Comparison of ENCODE assay signal across 12 mouse cellular contexts in genomic region chr17:85257348-85257747, GRCm38 (mm10).
A peak's percentile ranks its signal among the peaks of the same experiment; 100 is the strongest.
DNase-seq lines count a peak whose midpoint lies in the region; ATAC-seq and TF ChIP-seq lines count a peak whose summit lies in the region.
"Had no signal": no experiment of that assay in that cellular context is flagged by ENCODE, and none has a peak within 500 bp of the region (broad histone marks: within the 10 kb centered on the region; RNA-seq: fewer than 3 reads in every experiment).

No protein-coding gene starts in this region.

- ATAC-seq in forebrain, embryonic 16.5 days: no peak
- no peak for ATAC-seq in limb, embryonic 12.5 days (ENCODE audit: insufficient number of reproducible peaks, insufficient read depth, low FRiP score, low TSS enrichment, low read depth)
- ATAC-seq in midbrain, embryonic 16.5 days: no peak

- WGBS in heart, embryonic 10.5 days: 49% methylated on average over 11 of the region's 11 CpGs
- 13% methylated on average over 11 of the region's 11 CpGs for WGBS in forebrain, embryonic 16.5 days
- 66% methylated on average over 11 of the region's 11 CpGs for WGBS in limb, embryonic 12.5 days
- WGBS in midbrain, embryonic 16.5 days: 22% methylated on average over 11 of the region's 11 CpGs
- 72% methylated on average over 11 of the region's 11 CpGs for WGBS in lung, adult 2 months

- TF ChIP-seq POLR2A in lung, adult 2 months (IDR thresholded peaks at IDR 0.05; ENCODE audit: borderline replicate concordance, extremely low read depth, low read depth, low read length): no peak

- no peaks in the 10 kb centered on the region for H3K27me3 ChIP-seq in heart, embryonic 10.5 days (ENCODE audit: insufficient read depth, poor library complexity, severe bottlenecking)
- no peaks in the 10 kb centered on the region for H3K27me3 ChIP-seq in forebrain, embryonic 16.5 days (replicated peaks; ENCODE audit: control insufficient read depth, insufficient read depth, low read length)
- no peaks in the 10 kb centered on the region for H3K27me3 ChIP-seq in limb, embryonic 12.5 days
- H3K27me3 ChIP-seq in midbrain, embryonic 16.5 days (ENCODE audit: control insufficient read depth, insufficient read depth, low read depth, low read length): no peaks in the 10 kb centered on the region

- TF ChIP-seq CTCF in lung, adult 2 months (IDR thresholded peaks at IDR 0.05; ENCODE audit: insufficient read depth, low read length): no peak

- peaks cover 10% of the 10 kb centered on the region; the same call in 1 of the 2 replicates for H3K4me1 ChIP-seq in heart, embryonic 10.5 days
- H3K4me1 ChIP-seq in forebrain, embryonic 16.5 days (replicated peaks; ENCODE audit: control insufficient read depth, insufficient read depth, low read length): peaks cover 7% of the 10 kb centered on the region
- H3K4me1 ChIP-seq in limb, embryonic 12.5 days (replicated peaks): 0 out of 2 replicates have a peak, but pooled peaks cover 6% of the 10 kb centered on the region
- peaks cover 29% of the 10 kb centered on the region for H3K4me1 ChIP-seq in midbrain, embryonic 16.5 days (ENCODE audit: control insufficient read depth, insufficient read depth, low read length)
- no peaks in the 10 kb centered on the region for H3K4me1 ChIP-seq in lung, adult 2 months (ENCODE audit: control insufficient read depth, insufficient read depth, low read length)

- H3K4me2 ChIP-seq in forebrain, embryonic 16.5 days (ENCODE audit: low read length): peak overlapping the region; percentile 36
- H3K4me2 ChIP-seq in limb, embryonic 12.5 days: 0 out of 2 replicates have a peak overlapping the region, but pooled peaks have one; percentile 10
- peak overlapping the region; percentile 30 for H3K4me2 ChIP-seq in midbrain, embryonic 16.5 days (ENCODE audit: low read length)
- H3K4me2 ChIP-seq: lung, embryonic 14.5 days had no signal

- H3K9me3 ChIP-seq in heart, embryonic 10.5 days: no peaks in the 10 kb centered on the region
- H3K9me3 ChIP-seq in forebrain, embryonic 16.5 days (ENCODE audit: control insufficient read depth, low read length): no peaks in the 10 kb centered on the region
- no peaks in the 10 kb centered on the region for H3K9me3 ChIP-seq in limb, embryonic 12.5 days
- H3K9me3 ChIP-seq in midbrain, embryonic 16.5 days (replicated peaks; ENCODE audit: control insufficient read depth, low read length, poor library complexity, severe bottlenecking): no peaks in the 10 kb centered on the region

- no peaks in the 10 kb centered on the region for H3K36me3 ChIP-seq in heart, embryonic 10.5 days
- H3K36me3 ChIP-seq in forebrain, embryonic 16.5 days (ENCODE audit: control insufficient read depth, insufficient read depth): no peaks in the 10 kb centered on the region
- H3K36me3 ChIP-seq in limb, embryonic 12.5 days: no peaks in the 10 kb centered on the region
- no peaks in the 10 kb centered on the region for H3K36me3 ChIP-seq in midbrain, embryonic 16.5 days (ENCODE audit: control insufficient read depth, insufficient read depth, low read length)

- peak; percentile 56 for DNase-seq in heart, embryonic 10.5 days (ENCODE audit: low spot score)
- no peak for DNase-seq in heart, adult 18-20 months
- no peak for DNase-seq in lung, postnatal 14 days
- no peak for DNase-seq in urinary bladder, adult 18-20 months (ENCODE audit: low spot score in 2 of 2)
- no peak for DNase-seq in lung, adult 2 months
- DNase-seq: cerebellum, adult 8-10 months; heart, adult 2 months; kidney, postnatal 14 days; lung, embryonic 14.5 days had no signal

- 0 out of 2 replicates have a peak overlapping the region, but pooled peaks have one; percentile 7 for H3K9ac ChIP-seq in forebrain, embryonic 16.5 days (replicated peaks; ENCODE audit: low read depth, low read length)
- H3K9ac ChIP-seq in limb, embryonic 12.5 days (replicated peaks): no peak overlapping the region
- no peak overlapping the region for H3K9ac ChIP-seq in midbrain, embryonic 16.5 days (ENCODE audit: low read depth, low read length)
- H3K9ac ChIP-seq: lung, embryonic 14.5 days had no signal

- H3K4me3 ChIP-seq in heart, embryonic 10.5 days: no peak overlapping the region
- H3K4me3 ChIP-seq in forebrain, embryonic 16.5 days (replicated peaks; ENCODE audit: low read length): no peak overlapping the region
- no peak overlapping the region for H3K4me3 ChIP-seq in limb, embryonic 12.5 days (replicated peaks)
- no peak overlapping the region for H3K4me3 ChIP-seq in midbrain, embryonic 16.5 days (ENCODE audit: low read depth, low read length)
- no peak overlapping the region for H3K4me3 ChIP-seq in lung, adult 2 months (replicated peaks; ENCODE audit: extremely low read depth, low read depth, low read length)
- H3K4me3 ChIP-seq: heart, adult 2 months had no signal

- no peak overlapping the region for H3K27ac ChIP-seq in heart, embryonic 10.5 days
- H3K27ac ChIP-seq in forebrain, embryonic 16.5 days (ENCODE audit: low read length): no peak overlapping the region
- H3K27ac ChIP-seq in limb, embryonic 12.5 days: no peak overlapping the region
- H3K27ac ChIP-seq in midbrain, embryonic 16.5 days (ENCODE audit: low read length): peak overlapping the region; percentile 24; the same call in 1 of the 2 replicates
- H3K27ac ChIP-seq: heart, adult 2 months had no signal
